Mouse (Mus musculus) liver, embryonic 14.5 days (tissue): ENCODE data around the gene Olfr635.

Experiments used
- CTCF ChIP-seq: IDR thresholded peaks from 2 replicates; pipeline ENCODE4 v1.5.1; 2016; ENCODE audit warnings: antibody characterized with exemption, low read depth, control low read depth
- EP300 ChIP-seq: IDR thresholded peaks from 2 replicates; pipeline ENCODE4 v1.6.1; 2016; ENCODE audit warnings: antibody characterized with exemption, low read depth

- no peak for TF ChIP-seq CTCF
- TF ChIP-seq EP300: no peak
These were observed 28.2 kb downstream of the Olfr635 start for GRCm38 (mm10) chr7:103999124-103999523.
